Mouse (Mus musculus) G1E (cell line): ENCODE data around the gene Zfyve28.

Source experiments
- CTCF ChIP-seq: IDR thresholded peaks from 2 replicates; pipeline ENCODE4 v1.5.1; 2012; ENCODE audit warnings: low read depth, low read length, inconsistent platforms, mixed read lengths
- GATA1 ChIP-seq: IDR thresholded peaks from 2 replicates; pipeline ENCODE4 v1.6.1; 2012; ENCODE audit warnings: borderline replicate concordance, low read length, inconsistent platforms, mixed read lengths
- GATA2 ChIP-seq: IDR thresholded peaks from 2 replicates; pipeline ENCODE4 v1.6.1; 2012; ENCODE audit warnings: low read depth, low read length, inconsistent platforms, borderline replicate concordance
- POLR2AphosphoS5 ChIP-seq: IDR thresholded peaks from 2 replicates; pipeline ENCODE4 v1.6.1; 2012; ENCODE audit warnings: low read depth, low read length, inconsistent platforms; ENCODE audit not compliant: insufficient replicate concordance
- TAL1 ChIP-seq: conservative IDR thresholded peaks from 2 replicates; pipeline ENCODE4 v1.6.1; 2012; ENCODE audit warnings: low read depth, low read length, inconsistent platforms, mixed read lengths

- no peak for TF ChIP-seq GATA2
- no peak for TF ChIP-seq CTCF
- no peak for TF ChIP-seq TAL1
- no peak for TF ChIP-seq GATA1
- no peak for TF ChIP-seq POLR2AphosphoS5
Measured at GRCm38 (mm10) chr5:34207503-34207902, 80.7 kb downstream of the Zfyve28 start.
